ENCODE assay signal across 9 mouse cellular contexts in genomic region chr6:120037636-120038365, GRCm38 (mm10). TPM values are rescaled to one million over a fixed set of nuclear protein-coding genes. Genes with fewer than 3 reads are reported as not detected.
DNase-seq lines count a peak whose midpoint lies in the region; ATAC-seq and TF ChIP-seq lines count a peak whose summit lies in the region.
"Had no signal": no experiment of that assay in that cellular context is flagged by ENCODE, and none has a peak within 500 bp of the region (broad histone marks: within the 10 kb centered on the region; RNA-seq: fewer than 3 reads in every experiment).

No protein-coding gene starts in this region.

- WGBS in forebrain, embryonic 13.5 days = under 1% methylated on average over 46 of the region's 85 CpGs
- under 1% methylated on average over 70 of the region's 85 CpGs for WGBS in lung, embryonic 14.5 days

- peak; percentile 62 for ATAC-seq in forebrain, embryonic 13.5 days
- ATAC-seq in lung, embryonic 14.5 days (ENCODE audit: insufficient read depth) = peak; percentile 75

- intact Hi-C loops in heart, postnatal 14 days (cut with DNase I) = loop anchor here (2.0 to 10.0 kb wide), 4 partner anchors 15 to 553 kb away; no protein-coding TSS in a partner anchor

- H3K4me3 ChIP-seq in forebrain, embryonic 13.5 days = peak overlapping the region; percentile 99
- H3K4me3 ChIP-seq in layer of hippocampus, adult 2 months = peak overlapping the region; percentile 90
- H3K4me3 ChIP-seq in lung, embryonic 14.5 days (ENCODE audit: low read depth, low read length) = peak overlapping the region; percentile 93

- H3K9me3 ChIP-seq in forebrain, embryonic 13.5 days (replicated peaks) = no peaks in the 10 kb centered on the region
- H3K9me3 ChIP-seq in lung, embryonic 14.5 days (ENCODE audit: low read depth, low read length) = no peaks in the 10 kb centered on the region

- DNase-seq in CD4-positive helper T cell, adult 2 months (ENCODE audit: low read depth, low spot score) = peak; percentile 88
- peak; percentile 38 to 56 for DNase-seq in adrenal gland, postnatal 4 days (ENCODE audit: low spot score in 2 of 2)
- peak; percentile 77 to 85 for DNase-seq in heart, postnatal 14 days
- peak; percentile 29 to 53 for DNase-seq in layer of hippocampus, adult 2 months (ENCODE audit: low spot score in 2 of 2)
- DNase-seq in lung, embryonic 14.5 days = peak; percentile 83
- DNase-seq in ovary, postnatal 10 days (ENCODE audit: low spot score) = peak; percentile 23
- DNase-seq in thymus, postnatal 0 days (ENCODE audit: low spot score) = peak; percentile 78

- H3K27me3 ChIP-seq in forebrain, embryonic 13.5 days = no peaks in the 10 kb centered on the region
- no peaks in the 10 kb centered on the region for H3K27me3 ChIP-seq in lung, embryonic 14.5 days (ENCODE audit: insufficient read depth, low read length)

- H3K4me1 ChIP-seq in forebrain, embryonic 13.5 days = peaks cover 23% of the 10 kb centered on the region
- peaks cover 6% of the 10 kb centered on the region for H3K4me1 ChIP-seq in lung, embryonic 14.5 days (ENCODE audit: insufficient read depth)

- peak overlapping the region; percentile 89 for H3K4me2 ChIP-seq in forebrain, embryonic 13.5 days
- peak overlapping the region; percentile 88 for H3K4me2 ChIP-seq in lung, embryonic 14.5 days

- no peak for TF ChIP-seq CTCF in layer of hippocampus, adult 2 months (conservative IDR thresholded peaks at IDR 0.05)
- no peak for TF ChIP-seq CTCF in lung, embryonic 14.5 days (IDR thresholded peaks at IDR 0.05; ENCODE audit: low read depth)

- peaks cover under 1% of the 10 kb centered on the region; the same call in 1 of the 2 replicates for H3K36me3 ChIP-seq in forebrain, embryonic 13.5 days (ENCODE audit: poor library complexity, severe bottlenecking)
- H3K36me3 ChIP-seq in lung, embryonic 14.5 days (ENCODE audit: insufficient read depth) = peaks cover 13% of the 10 kb centered on the region

- peak overlapping the region; percentile 98 for H3K27ac ChIP-seq in forebrain, embryonic 13.5 days
- H3K27ac ChIP-seq in layer of hippocampus, adult 2 months = peak overlapping the region; percentile 98
- peak overlapping the region; percentile 99 for H3K27ac ChIP-seq in lung, embryonic 14.5 days (ENCODE audit: low read depth)

- H3K9ac ChIP-seq in forebrain, embryonic 13.5 days = peak overlapping the region; percentile 94
- H3K9ac ChIP-seq in lung, embryonic 14.5 days = peak overlapping the region; percentile 86

RNA-seq across cellular contexts. Expression of gene Wnk1, which starts 0.7 kb away (rescaled TPM):
- 100 to 1,000 TPM; 158 to 191 TPM for total RNA-seq in adrenal gland, postnatal 4 days (2021)
- polyA plus RNA-seq in forebrain, embryonic 13.5 days (2015; fragmentation: Nextera tagmentation; extraction: Ambion mirVana) = 59.2 and 61.2 TPM in 2 replicates
- total RNA-seq in heart, postnatal 14 days (2021) = 100 to 1,000 TPM; 303 to 324 TPM
- 100 to 1,000 TPM; 185 to 194 TPM for total RNA-seq in layer of hippocampus, adult 2 months (2021)
- 60.1 and 66.3 TPM in 2 replicates for polyA plus RNA-seq in lung, embryonic 14.5 days (2014; fragmentation: Nextera tagmentation; extraction: Ambion mirVana)
- polyA plus RNA-seq in thymus, postnatal 0 days (2015; fragmentation: Nextera tagmentation; extraction: Ambion mirVana) = 47.9 and 70.7 TPM in 2 replicates

RNA-seq across cellular contexts. Expression of gene Ninj2, which starts 55.3 kb away (rescaled TPM):
- not detected for total RNA-seq in adrenal gland, postnatal 4 days (2021)
- polyA plus RNA-seq in forebrain, embryonic 13.5 days (2015; fragmentation: Nextera tagmentation; extraction: Ambion mirVana) = not detected in 2 replicates
- total RNA-seq in heart, postnatal 14 days (2021) = not detected
- under 1 TPM; 0.74 to 0.91 TPM for total RNA-seq in layer of hippocampus, adult 2 months (2021)
- polyA plus RNA-seq in lung, embryonic 14.5 days (2014; fragmentation: Nextera tagmentation; extraction: Ambion mirVana) = 0.30 and 0.39 TPM in 2 replicates
- polyA plus RNA-seq in thymus, postnatal 0 days (2015; fragmentation: Nextera tagmentation; extraction: Ambion mirVana) = 0.51 and 0.60 TPM in 2 replicates
- total RNA-seq: common myeloid progenitor, adult 5-6 weeks had no signal

Comparison
In these comparisons a context has a peak if more than half of its experiments do, and no peak if none do; other contexts are left out.
1. Peak in every context shown above with its lines: DNase-seq, ATAC-seq, H3K4me3 ChIP-seq and H3K27ac ChIP-seq.
2. DNase-seq: peak in every context shown above with its lines; median percentile 88 in CD4-positive helper T cell, adult 2 months; 83 in lung, embryonic 14.5 days; 81 in heart, postnatal 14 days; 78 in thymus, postnatal 0 days; 47 in adrenal gland, postnatal 4 days; 41 in layer of hippocampus, adult 2 months; 23 in ovary, postnatal 10 days.